Mouse (Mus musculus) kidney, adult 2 months (tissue): ENCODE measurements around the gene Slc25a13.

Experiments used
- CTCF ChIP-seq: fragments of 200-500 bp; conservative IDR thresholded peaks from 2 replicates; pipeline ENCODE4 v1.5.1; 2011; ENCODE audit warnings: low read depth, mild to moderate bottlenecking, control low read depth, low read length, moderate library complexity, mixed read lengths; ENCODE audit not compliant: insufficient read depth, insufficient read length
- POLR2A ChIP-seq: fragments of 200-500 bp; IDR thresholded peaks from one replicate; pipeline ENCODE4 v1.6.1; 2011; ENCODE audit warnings: low read depth, low read length, control low read depth

- no peak for TF ChIP-seq CTCF
- no peak for TF ChIP-seq POLR2A
Observed at GRCm38 (mm10) chr6:6173166-6173934, 43.6 kb downstream of the Slc25a13 start.
